Comparison of ENCODE assay signal across 21 mouse cellular contexts in the genomic region with DNA sequence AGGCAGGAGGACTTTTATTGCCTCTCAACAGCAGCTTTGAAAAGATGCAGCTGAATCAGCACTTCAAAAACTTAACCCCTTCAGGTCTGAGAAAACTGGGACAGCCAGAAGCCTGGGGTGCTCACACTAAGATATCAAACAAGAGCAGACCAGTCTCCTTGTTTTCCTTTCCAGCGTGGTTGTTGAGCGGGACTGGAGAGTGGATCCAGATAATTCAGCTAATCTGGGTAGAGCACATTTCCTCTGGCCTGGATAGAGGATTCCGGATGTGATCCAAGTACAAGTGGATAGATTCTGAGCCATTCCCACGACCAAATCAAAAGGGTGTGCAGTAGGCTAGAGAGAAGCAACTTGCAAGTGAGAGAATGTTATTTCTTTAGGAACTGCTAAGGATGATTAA.
DNase-seq lines count a peak whose midpoint lies in the region; ATAC-seq lines count a peak whose summit lies in the region.
"Had no signal": no experiment of that assay in that cellular context is flagged by ENCODE, and none has a peak within 500 bp of the region (broad histone marks: within the 10 kb centered on the region; RNA-seq: fewer than 3 reads in every experiment).

No protein-coding gene starts in this region.

- no peaks in the 10 kb centered on the region for H3K4me1 ChIP-seq in heart, embryonic 14.5 days (ENCODE audit: control insufficient read depth in 2 of 2, insufficient read depth in 2 of 2, low read length in 2 of 2)
- H3K4me1 ChIP-seq: embryonic facial prominence, embryonic 13.5 days; embryonic facial prominence, embryonic 15.5 days; forebrain, embryonic 10.5 days; forebrain, embryonic 12.5 days had no signal

- H3K4me3 ChIP-seq in heart, embryonic 14.5 days (ENCODE audit: control insufficient read depth in 1 of 2, insufficient read depth in 1 of 2, low read depth in 1 of 2, low read length in 2 of 2), result no peak overlapping the region
- H3K4me3 ChIP-seq: embryonic facial prominence, embryonic 13.5 days; embryonic facial prominence, embryonic 15.5 days; erythroblast, embryonic 14.5 days; forebrain, embryonic 10.5 days; forebrain, embryonic 12.5 days had no signal

- ATAC-seq in heart, embryonic 14.5 days (ENCODE audit: insufficient number of reproducible peaks, insufficient read depth, low FRiP score, low read depth), result 0 out of 2 replicates have a peak, but pooled peaks have one; percentile 31
- ATAC-seq: forebrain, embryonic 14.5 days; forebrain, embryonic 16.5 days had no signal

- no peaks in the 10 kb centered on the region for H3K9me3 ChIP-seq in heart, embryonic 14.5 days (ENCODE audit: control insufficient read depth, low read length)
- H3K9me3 ChIP-seq: embryonic facial prominence, embryonic 13.5 days; embryonic facial prominence, embryonic 15.5 days; forebrain, embryonic 10.5 days; forebrain, embryonic 12.5 days had no signal

- H3K27ac ChIP-seq in heart, embryonic 14.5 days (replicated peaks in 1 of 2; ENCODE audit: control insufficient read depth in 1 of 2, insufficient read depth in 1 of 2, low read depth in 2 of 2, low read length in 2 of 2), result no peak overlapping the region
- H3K27ac ChIP-seq: embryonic facial prominence, embryonic 13.5 days; embryonic facial prominence, embryonic 15.5 days; forebrain, embryonic 10.5 days; forebrain, embryonic 12.5 days had no signal

- intact Hi-C loops in heart, postnatal 36 days (cut with DNase I), result no loop called here

- no peaks in the 10 kb centered on the region for H3K27me3 ChIP-seq in heart, embryonic 14.5 days (ENCODE audit: control insufficient read depth, insufficient read depth, low read length)
- H3K27me3 ChIP-seq: embryonic facial prominence, embryonic 13.5 days; embryonic facial prominence, embryonic 15.5 days; forebrain, embryonic 12.5 days had no signal

- DNase-seq in heart, adult 18-20 months, result peak; percentile 9 to 15
- no peak for DNase-seq in heart, adult 8-10 months (ENCODE audit: low spot score)
- no peak for DNase-seq in heart, postnatal 36 days
- DNase-seq: adrenal gland, adult 2 months; adrenal gland, postnatal 10 days; adrenal gland, postnatal 25 days; cerebellum, adult 11 months; cerebellum, adult 18-20 months; cerebellum, adult 8-10 months; cerebellum, adult 9-11 months; cerebellum, postnatal 14 days; cerebellum, postnatal 36 days; embryo, embryonic 11 days had no signal

- WGBS in heart, embryonic 14.5 days, result 59% methylated on average over 4 of the region's 4 CpGs

- H3K4me2 ChIP-seq in heart, embryonic 14.5 days (ENCODE audit: low read length), result no peak overlapping the region
- H3K4me2 ChIP-seq: embryonic facial prominence, embryonic 13.5 days; embryonic facial prominence, embryonic 15.5 days; forebrain, embryonic 12.5 days had no signal

- no peaks in the 10 kb centered on the region for H3K36me3 ChIP-seq in heart, embryonic 14.5 days (ENCODE audit: control insufficient read depth, insufficient read depth, low read length)
- H3K36me3 ChIP-seq: embryonic facial prominence, embryonic 13.5 days; embryonic facial prominence, embryonic 15.5 days; forebrain, embryonic 10.5 days; forebrain, embryonic 12.5 days had no signal

- H3K9ac ChIP-seq in heart, embryonic 14.5 days (ENCODE audit: low read length), result no peak overlapping the region
- H3K9ac ChIP-seq: embryonic facial prominence, embryonic 13.5 days; embryonic facial prominence, embryonic 15.5 days; forebrain, embryonic 12.5 days had no signal

Comparison
In these comparisons a context has a peak if more than half of its experiments do, and no peak if none do; other contexts are left out.
1. DNase-seq: peak in heart, adult 18-20 months (2 of 2); none in heart, adult 8-10 months (single experiment) and heart, postnatal 36 days (0 of 2).